Mouse (Mus musculus) CH12.LX (cell line): ENCODE data around the gene Tpd52l2. TPM values are rescaled to one million over a fixed set of nuclear protein-coding genes. Genes with fewer than 3 reads are reported as not detected.

Experiments used
- DNase-seq: peaks from one replicate; pipeline ENCODE4 v3.0.0-alpha.2; 2013; ENCODE audit errors: extremely low read depth
- H3K27ac ChIP-seq: 2 replicates; pipeline ENCODE4 v1.5.1; 2012; ENCODE audit warnings: low read depth, mild to moderate bottlenecking, control low read depth, moderate library complexity; ENCODE audit not compliant: insufficient read depth
- H3K27me3 ChIP-seq: replicated peaks from 2 replicates; pipeline ENCODE3; 2012; ENCODE audit warnings: inconsistent platforms
- H3K36me3 ChIP-seq, 2 experiments: replicated peaks in 1 of 2; 2 replicates each; pipeline versions ENCODE3 to v1.6.1; 2012; ENCODE audit warnings: inconsistent platforms in 1 of 2, low read length in 1 of 2, mild to moderate bottlenecking in 1 of 2, mixed read lengths in 1 of 2, moderate library complexity in 1 of 2; ENCODE audit not compliant: control insufficient read depth in 1 of 2, insufficient read depth in 1 of 2
- H3K4me1 ChIP-seq, 2 experiments: 2 replicates each; pipeline ENCODE4 v1.6.1; 2012; ENCODE audit warnings: inconsistent platforms in 1 of 2, moderate library complexity in 1 of 2; ENCODE audit not compliant: insufficient read depth in 2 of 2, control insufficient read depth in 1 of 2
- H3K4me2 ChIP-seq: 2 replicates; pipeline ENCODE4 v1.6.1; 2012; ENCODE audit warnings: low read depth, mild to moderate bottlenecking, control low read depth; ENCODE audit not compliant: poor library complexity, insufficient read depth, severe bottlenecking
- H3K4me3 ChIP-seq, 3 experiments: fragments of 150-350 bp in 1 of 3; sonication (generic) in 1 of 3; replicated peaks in 1 of 3; 2 replicates each; pipeline versions ENCODE3 to v1.5.1; 2011 to 2012; ENCODE audit warnings: low read depth in 2 of 3, low read length in 2 of 3, mild to moderate bottlenecking in 2 of 3, moderate library complexity in 2 of 3, control low read depth in 1 of 3, improper control_type of control experiment in 1 of 3, inconsistent platforms in 1 of 3, mixed read lengths in 1 of 3; ENCODE audit not compliant: poor library complexity in 1 of 3
- H3K79me2 ChIP-seq: replicated peaks from 2 replicates; pipeline ENCODE4 v1.6.1; 2012; ENCODE audit warnings: mild to moderate bottlenecking, moderate library complexity; ENCODE audit not compliant: control insufficient read depth, poor library complexity, insufficient read depth, severe bottlenecking; ENCODE audit errors: extremely low read depth
- H3K9ac ChIP-seq: 2 replicates; pipeline ENCODE4 v1.6.1; 2012; ENCODE audit warnings: low read depth, mild to moderate bottlenecking, control low read depth, moderate library complexity; ENCODE audit not compliant: insufficient read depth
- H3K9me3 ChIP-seq: replicated peaks from 2 replicates; pipeline ENCODE3; 2012; ENCODE audit warnings: low read length, inconsistent platforms, mixed read lengths
- BHLHE40 ChIP-seq: IDR thresholded peaks from 2 replicates; pipeline ENCODE4 v1.6.1; 2011; ENCODE audit warnings: mild to moderate bottlenecking, low read depth, low read length, improper control_type of control experiment
- CHD2 ChIP-seq: IDR thresholded peaks from 2 replicates; pipeline ENCODE4 v1.6.1; 2011; ENCODE audit warnings: low read length, improper control_type of control experiment
- CTCF ChIP-seq, 2 experiments: IDR thresholded peaks in 1 of 2; conservative IDR thresholded peaks in 1 of 2; 2 replicates each; pipeline ENCODE4 v1.5.1; 2011 to 2012; ENCODE audit warnings: low read depth in 2 of 2, low read length in 2 of 2, improper control_type of control experiment in 1 of 2, inconsistent platforms in 1 of 2, mild to moderate bottlenecking in 1 of 2, moderate library complexity in 1 of 2
- EP300 ChIP-seq: IDR thresholded peaks from 2 replicates; pipeline ENCODE4 v1.6.1; 2011; ENCODE audit warnings: low read length, improper control_type of control experiment
- HCFC1 ChIP-seq: IDR thresholded peaks from 2 replicates; pipeline ENCODE4 v1.6.1; 2012; ENCODE audit warnings: low read depth, mild to moderate bottlenecking, inconsistent platforms, low read length, improper control_type of control experiment
- IRF4 ChIP-seq: IDR thresholded peaks from 2 replicates; pipeline ENCODE4 v1.6.1; 2014; ENCODE audit warnings: low read depth, mild to moderate bottlenecking, inconsistent platforms, low read length, improper control_type of control experiment
- MAX ChIP-seq: IDR thresholded peaks from 2 replicates; pipeline ENCODE4 v1.6.1; 2011; ENCODE audit warnings: low read length, improper control_type of control experiment
- MYC ChIP-seq: IDR thresholded peaks from 2 replicates; pipeline ENCODE4 v1.6.1; 2011; ENCODE audit warnings: low read depth, mild to moderate bottlenecking, improper control_type of control experiment, low read length
- NELFE ChIP-seq: IDR thresholded peaks from 2 replicates; pipeline ENCODE4 v1.6.1; 2011; ENCODE audit warnings: low read depth, low read length, improper control_type of control experiment
- POLR2A ChIP-seq: IDR thresholded peaks from 2 replicates; pipeline ENCODE4 v1.6.1; 2011; ENCODE audit warnings: low read depth, mild to moderate bottlenecking, improper control_type of control experiment, low read length
- SIN3A ChIP-seq: IDR thresholded peaks from 2 replicates; pipeline ENCODE4 v1.6.1; 2012; ENCODE audit warnings: low read length, improper control_type of control experiment, inconsistent platforms
- TCF12 ChIP-seq: IDR thresholded peaks from 2 replicates; pipeline ENCODE4 v1.6.1; 2014; ENCODE audit warnings: low read depth, mild to moderate bottlenecking, inconsistent platforms, low read length, improper control_type of control experiment
- ZKSCAN1 ChIP-seq: IDR thresholded peaks from 2 replicates; pipeline ENCODE4 v1.6.1; 2012; ENCODE audit warnings: low read depth, inconsistent platforms, low read length, improper control_type of control experiment, borderline replicate concordance
- ZMIZ1 ChIP-seq: IDR thresholded peaks from 2 replicates; pipeline ENCODE4 v1.6.1; 2012; ENCODE audit warnings: low read depth, mild to moderate bottlenecking, inconsistent platforms, low read length, improper control_type of control experiment
- ZNF384 ChIP-seq: IDR thresholded peaks from 2 replicates; pipeline ENCODE4 v1.6.1; 2012; ENCODE audit warnings: low read depth, low read length, improper control_type of control experiment, inconsistent platforms
- dilution Hi-C: fragments of 300-500 bp; cut with MboI; formaldehyde crosslinking; loops from 2 replicates; pipeline ENCODE4 v1.14.3; 2020; ENCODE audit warnings: low sequenced_read_pairs; ENCODE audit not compliant: extremely low pct_unique_long_range_greater_than_20kb, extremely low pct_ligation_motif_present
- in situ Hi-C: fragments of 300-500 bp; cut with MboI; formaldehyde crosslinking; loops from 3 replicates; pipeline ENCODE4 v1.14.3; 2019; ENCODE audit warnings: low sequenced_read_pairs, low pct_ligation_motif_present, low pct_unique_long_range_greater_than_20kb, mixed read lengths
- polyA plus RNA-seq: library from polyadenylated mRNA; unstranded; fragments of >175 nt; gene quantifications from 2 replicates; pipeline ENCODE4 v1.2.1, GENCODE M21; 2012; ENCODE audit warnings: low read depth; ENCODE audit not compliant: insufficient read length
- total RNA-seq, 2 experiments: library from RNA; depleted of rRNA; stranded (reverse); fragments of 300-350 nt in 1 of 2; fragments of >200 nt in 1 of 2; gene quantifications; 2 replicates each; pipeline ENCODE4 v1.2.3; 2012 to 2014

Tpd52l2 gene
- total and polyA plus RNA-seq, 3 experiments, result 80.7 to 126 (median 92.0) TPM

- H3K9ac ChIP-seq, result no peak overlapping the region
- in situ Hi-C loops (no loop called here), dilution Hi-C loops (no loop called here)
- H3K27ac ChIP-seq, result peak overlapping the region; percentile 58; the same call in 1 of the 2 replicates
- TF ChIP-seq EP300 (peak; percentile 84), ZKSCAN1 (no peak), IRF4 (peak; percentile 77), BHLHE40 (peak; percentile 25; the same call in 1 of the 2 replicates), ZMIZ1 (no peak), ZNF384 (no peak)
- H3K9me3 ChIP-seq, result no peaks in the 10 kb centered on the region
- DNase-seq, result peak; percentile 26
- H3K79me2 ChIP-seq, result peaks cover 15% of the 10 kb centered on the region
- H3K4me1 ChIP-seq, result peaks cover 4 to 29% of the 10 kb centered on the region in 2 experiments
- H3K4me2 ChIP-seq, result no peak overlapping the region
- peaks cover 60 to 81% of the 10 kb centered on the region in 2 experiments for H3K36me3 ChIP-seq
- H3K27me3 ChIP-seq, result no peaks in the 10 kb centered on the region
- H3K4me3 ChIP-seq, result no peak overlapping the region
Measured at GRCm38 (mm10) chr2:181548227-181548626, 51.3 kb downstream of the Tpd52l2 start.

DNA sequence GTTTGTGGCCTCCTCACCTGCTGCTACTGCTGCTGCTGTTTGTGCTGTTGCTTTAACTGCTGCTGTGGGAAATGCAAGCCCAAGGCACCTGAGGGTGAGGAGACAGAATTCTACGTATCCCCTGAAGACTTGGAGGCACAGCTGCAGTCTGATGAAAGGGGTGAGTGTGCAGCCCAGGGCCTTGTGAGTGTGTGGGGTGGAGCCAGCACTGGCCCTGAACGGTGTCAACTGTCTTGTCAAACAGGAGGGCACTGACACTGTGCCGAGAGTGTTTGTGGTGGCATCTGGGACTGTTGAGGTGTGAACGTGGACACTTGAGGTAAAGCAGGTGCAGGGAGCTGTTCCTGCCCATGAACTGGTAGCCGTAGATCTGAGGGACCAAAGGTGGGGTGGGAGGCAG is 51.7 kb downstream of the Tpd52l2 start:
- Histone ChIP-seq H3K27ac (peak overlapping the region; percentile 58), H3K36me3 (peaks cover 60 to 86% of the 10 kb centered on the region in 2 experiments), H3K9me3 (no peaks in the 10 kb centered on the region), H3K4me3 (no peak overlapping the region), H3K79me2 (peaks cover 15% of the 10 kb centered on the region), H3K27me3 (no peaks in the 10 kb centered on the region), H3K9ac (no peak overlapping the region)
- dilution Hi-C loops, result no loop called here
- TF ChIP-seq SIN3A (0 out of 2 replicates have a peak, but pooled peaks have one; percentile 5), HCFC1 (no peak), MAX (no peak), CHD2 (no peak)
- TF ChIP-seq, all 38 proteins: peak for 1
- in situ Hi-C loops, result no loop called here
- no peak overlapping the region for H3K4me2 ChIP-seq
- peak; percentile 45 for DNase-seq
- H3K4me1 ChIP-seq, result peaks cover 4 to 29% of the 10 kb centered on the region in 2 experiments

GRCm38 (mm10) chr2:181550233-181550632 is 53.3 kb downstream of the Tpd52l2 start:
- peaks cover 4 to 29% of the 10 kb centered on the region in 2 experiments for H3K4me1 ChIP-seq
- peaks cover 65 to 88% of the 10 kb centered on the region in 2 experiments for H3K36me3 ChIP-seq
- dilution Hi-C loops, result no loop called here

More at GRCm38 (mm10) chr2:181550233-181550632, 53.3 kb downstream of the Tpd52l2 start:
- H3K27ac ChIP-seq, result no peak overlapping the region
- TF ChIP-seq NELFE, result no peak
- TF ChIP-seq MYC, result no peak
- no peak for TF ChIP-seq TCF12
- no peak for TF ChIP-seq CTCF (conservative IDR thresholded peaks at IDR 0.05 in 1 of 2, IDR thresholded peaks at IDR 0.05 in 1 of 2; ENCODE audit: low read depth in 2 of 2, low read length in 2 of 2)
- no peak for TF ChIP-seq POLR2A
- TF ChIP-seq, all 38 proteins: peak for 0
- Histone ChIP-seq H3K4me2 (no peak overlapping the region), H3K9me3 (no peaks in the 10 kb centered on the region), H3K79me2 (no peaks in the 10 kb centered on the region; the same call in 1 of the 2 replicates), H3K27me3 (no peaks in the 10 kb centered on the region), H3K4me3 (no peak overlapping the region), H3K9ac (no peak overlapping the region)
- no peak for DNase-seq
- in situ Hi-C loops, result no loop called here
